Mouse (Mus musculus) liver, adult 2 months (tissue): ENCODE data around the gene Lpp.

ENCODE experiments used
- CTCF ChIP-seq: fragments of 200-500 bp; IDR thresholded peaks from 2 replicates; pipeline ENCODE4 v1.5.1; 2011; ENCODE audit warnings: low read depth, low read length, control low read depth
- POLR2A ChIP-seq: fragments of 200-500 bp; IDR thresholded peaks from 2 replicates; pipeline ENCODE4 v1.6.1; 2011; ENCODE audit warnings: low read length, control low read depth; ENCODE audit not compliant: insufficient read depth; ENCODE audit errors: extremely low read depth

DNA sequence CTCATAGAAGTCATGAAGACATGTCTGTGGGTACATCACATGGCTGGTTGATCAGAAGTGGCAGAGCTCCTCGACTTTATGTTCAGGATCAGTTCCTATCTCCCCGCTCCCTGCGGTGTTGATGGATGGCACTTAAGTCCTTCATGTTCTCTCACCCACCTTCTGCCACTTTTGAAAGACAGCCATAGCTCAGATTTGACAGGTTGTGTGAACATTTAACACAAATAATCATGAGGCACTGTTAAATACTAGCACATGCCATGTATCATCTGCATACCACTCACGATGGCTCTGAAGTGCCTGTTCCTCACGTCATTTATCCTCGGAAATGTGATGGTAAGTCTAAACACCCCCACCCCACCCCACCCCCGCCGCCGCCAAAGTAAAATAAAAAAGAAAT, 441.2 kb downstream of the Lpp start:
- no peak for TF ChIP-seq CTCF
- no peak for TF ChIP-seq POLR2A
